Mouse (Mus musculus) CD4-positive, CD25-positive, alpha-beta regulatory T cell, adult 4 months (primary cell): ENCODE results near the gene Mdga1. TPM values are rescaled to one million over a fixed set of nuclear protein-coding genes. Genes with fewer than 3 reads are reported as not detected.
A peak's percentile ranks its signal among the peaks of the same experiment; 100 is the strongest.

ENCODE experiments used
- ATAC-seq: one replicate; pipeline ENCODE4 v1.8.0; 2017
- polyA plus RNA-seq, 2 experiments: library from polyadenylated mRNA; unstranded; fragments of 100-300 nt; shearing (Covaris generic); gene quantifications; one replicate each; pipeline ENCODE4 v1.2.1; 2017

The Mdga1 gene
- polyA plus RNA-seq, 2 experiments from 2014 or later = not detected

DNA sequence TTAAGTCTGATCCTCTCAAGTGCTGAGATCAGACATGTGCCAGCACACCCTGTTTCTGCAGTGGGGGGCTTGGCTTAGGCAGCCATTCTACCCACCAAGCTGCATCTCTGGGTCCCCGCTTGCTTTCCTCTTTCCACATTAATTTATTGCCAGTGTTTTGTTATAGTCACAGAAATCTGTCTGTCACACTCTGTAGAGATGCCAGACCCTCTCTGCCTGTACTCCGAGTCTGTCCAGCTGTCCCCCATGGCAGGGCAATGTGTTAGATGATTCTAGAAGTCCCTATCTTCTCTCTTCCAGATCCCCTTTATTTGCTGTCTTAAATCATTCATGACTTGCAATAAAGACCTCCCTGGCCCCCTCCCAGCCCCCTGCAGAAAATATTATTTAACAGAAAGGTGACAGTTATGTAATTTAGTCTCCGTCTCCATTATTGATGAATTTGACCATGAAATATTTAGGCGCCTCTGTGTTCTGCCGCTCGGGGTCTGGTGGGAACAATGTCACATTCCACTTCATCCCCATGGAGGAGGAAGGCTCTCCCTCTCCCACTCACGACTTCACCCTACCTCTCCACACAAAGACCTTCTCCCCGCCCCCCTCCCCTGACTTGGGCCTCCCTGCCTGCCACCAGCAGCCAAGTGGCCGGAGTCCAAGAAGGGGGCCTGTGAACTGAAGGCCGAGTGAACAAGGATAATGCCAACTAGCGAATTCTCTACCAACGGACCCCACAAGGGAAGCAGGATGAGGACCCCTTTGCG lies 50.9 kb downstream of the Mdga1 start:
- no peak for ATAC-seq

DNA sequence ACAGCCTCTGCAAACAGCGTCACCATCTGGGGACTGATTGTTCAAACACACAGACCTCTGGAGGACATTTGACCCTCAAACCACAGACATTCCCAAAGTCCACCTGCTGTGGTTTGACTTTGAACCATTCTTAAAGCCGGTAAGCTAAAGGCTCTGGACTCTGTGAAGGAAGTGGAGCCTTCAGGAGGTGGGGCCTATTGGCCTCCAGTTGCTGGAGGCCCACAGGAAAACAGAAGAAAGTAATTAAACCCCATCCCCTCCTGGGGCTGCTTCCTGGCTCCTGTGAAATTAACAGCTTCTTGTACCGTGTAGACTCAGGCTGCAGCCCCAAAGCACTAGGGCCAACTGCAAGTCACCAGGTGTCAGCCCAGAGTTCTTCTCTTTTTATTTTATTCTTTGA lies 52.9 kb downstream of the Mdga1 start:
- no peak for ATAC-seq

DNA sequence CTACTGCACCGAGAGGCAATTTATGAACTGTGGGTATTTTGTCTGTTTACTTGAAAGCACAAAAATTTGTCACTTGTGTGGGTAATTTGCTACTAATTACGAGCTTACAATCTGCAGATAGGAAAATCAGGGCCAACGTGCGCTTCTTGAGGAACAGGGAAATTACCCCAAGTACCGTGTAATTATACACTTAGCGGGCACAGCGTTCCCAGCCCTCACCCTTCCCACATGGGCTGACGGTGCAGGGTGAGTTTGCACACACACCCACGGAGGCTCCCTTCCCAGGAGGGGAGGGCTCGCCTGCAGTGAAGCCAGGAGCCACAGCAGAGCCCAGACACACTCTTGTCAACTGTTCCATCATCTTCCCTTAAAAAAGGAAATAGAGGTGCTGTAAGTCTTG lies 54.1 kb downstream of the Mdga1 start:
- no peak for ATAC-seq

DNA sequence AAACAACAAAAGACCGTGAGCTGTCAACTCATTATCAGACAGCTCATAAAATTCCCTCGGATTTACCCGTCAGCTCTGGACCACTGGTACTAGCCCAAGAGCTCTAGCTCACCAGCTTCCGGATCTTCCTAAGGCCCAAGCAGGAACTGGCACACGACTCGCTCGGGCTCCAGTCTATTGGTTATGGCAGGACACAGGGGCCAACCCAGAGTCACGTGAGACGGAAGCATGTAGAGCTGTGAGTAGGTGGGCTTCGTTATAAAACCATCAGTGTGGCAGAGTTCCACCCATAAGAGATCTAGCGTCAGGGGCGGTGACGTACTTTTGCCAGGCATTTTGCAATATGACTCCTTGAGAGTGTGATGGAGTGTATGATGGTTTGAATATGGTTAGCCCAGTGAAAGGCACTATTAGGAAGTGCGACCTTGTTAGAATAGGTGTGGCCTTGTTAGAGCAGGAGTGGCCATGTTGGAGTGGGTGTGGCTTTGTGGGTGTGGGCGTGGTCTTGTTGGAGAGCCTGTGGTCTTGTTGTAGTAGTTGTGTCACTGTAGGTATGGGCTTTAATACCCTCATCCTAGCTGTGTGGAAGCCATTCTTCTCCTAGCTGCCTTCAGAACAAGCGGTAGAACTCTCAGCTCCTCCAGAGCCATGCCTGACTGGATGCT lies 56.5 kb downstream of the Mdga1 start:
- ATAC-seq = no peak

DNA sequence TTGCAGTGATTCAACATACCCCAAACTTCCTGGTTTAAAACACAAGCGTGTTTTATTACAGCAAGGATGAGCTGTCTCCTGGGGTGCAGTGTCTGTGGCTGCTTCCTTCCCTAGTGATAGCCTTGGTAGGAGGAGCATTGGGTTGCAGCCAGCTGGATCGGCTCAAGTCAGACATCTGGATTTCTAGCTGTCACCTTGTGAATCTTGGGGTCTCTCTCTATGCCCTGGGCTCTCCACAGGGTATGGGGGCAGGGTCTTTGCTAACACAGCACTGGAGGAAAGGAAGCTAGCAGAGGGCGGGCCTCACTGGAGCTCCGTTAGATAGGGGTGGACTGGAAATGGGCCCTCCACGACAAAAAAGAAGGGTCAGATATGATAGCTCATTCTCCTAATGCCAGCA lies 57.2 kb downstream of the Mdga1 start:
- ATAC-seq = no peak

DNA sequence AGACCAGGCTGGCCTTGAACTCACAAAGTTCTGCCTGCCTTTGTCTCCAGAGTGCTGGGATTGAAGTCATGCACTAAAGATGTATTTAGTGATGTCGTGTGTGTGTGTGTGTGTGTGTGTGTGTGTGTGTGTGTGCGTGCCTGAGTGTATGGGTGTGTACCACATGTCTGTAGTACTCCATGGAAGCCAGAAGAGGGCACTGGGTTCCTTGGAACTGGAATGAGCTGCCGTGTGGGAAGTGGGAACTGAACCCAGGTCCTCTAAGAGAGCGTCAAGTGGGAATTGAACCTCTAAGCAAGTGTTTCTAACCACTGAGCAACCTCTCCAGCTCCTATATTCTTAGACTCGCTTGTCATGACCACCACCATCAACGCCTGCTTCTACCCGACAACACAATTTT lies 60.9 kb downstream of the Mdga1 start:
- ATAC-seq = no peak

DNA sequence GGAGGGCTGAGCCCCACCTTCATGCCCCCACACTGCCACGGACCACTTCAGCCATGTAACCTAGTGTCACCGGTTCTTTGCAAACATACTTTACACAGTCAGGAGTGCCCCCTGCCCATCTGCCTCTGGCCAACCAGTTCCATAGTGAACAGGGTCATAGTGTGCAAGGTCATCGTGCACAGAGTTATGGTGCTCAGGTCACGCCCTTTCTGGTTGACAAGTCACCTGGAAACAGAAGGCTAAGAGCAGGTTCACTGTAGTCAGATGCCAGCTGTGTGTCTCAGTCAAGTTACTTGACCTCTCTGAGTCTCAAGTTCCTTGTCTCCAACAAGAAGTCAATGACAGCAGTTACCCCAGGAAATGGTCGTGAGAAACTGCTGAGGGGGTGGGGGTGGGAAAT lies 65.2 kb downstream of the Mdga1 start:
- no peak for ATAC-seq

DNA sequence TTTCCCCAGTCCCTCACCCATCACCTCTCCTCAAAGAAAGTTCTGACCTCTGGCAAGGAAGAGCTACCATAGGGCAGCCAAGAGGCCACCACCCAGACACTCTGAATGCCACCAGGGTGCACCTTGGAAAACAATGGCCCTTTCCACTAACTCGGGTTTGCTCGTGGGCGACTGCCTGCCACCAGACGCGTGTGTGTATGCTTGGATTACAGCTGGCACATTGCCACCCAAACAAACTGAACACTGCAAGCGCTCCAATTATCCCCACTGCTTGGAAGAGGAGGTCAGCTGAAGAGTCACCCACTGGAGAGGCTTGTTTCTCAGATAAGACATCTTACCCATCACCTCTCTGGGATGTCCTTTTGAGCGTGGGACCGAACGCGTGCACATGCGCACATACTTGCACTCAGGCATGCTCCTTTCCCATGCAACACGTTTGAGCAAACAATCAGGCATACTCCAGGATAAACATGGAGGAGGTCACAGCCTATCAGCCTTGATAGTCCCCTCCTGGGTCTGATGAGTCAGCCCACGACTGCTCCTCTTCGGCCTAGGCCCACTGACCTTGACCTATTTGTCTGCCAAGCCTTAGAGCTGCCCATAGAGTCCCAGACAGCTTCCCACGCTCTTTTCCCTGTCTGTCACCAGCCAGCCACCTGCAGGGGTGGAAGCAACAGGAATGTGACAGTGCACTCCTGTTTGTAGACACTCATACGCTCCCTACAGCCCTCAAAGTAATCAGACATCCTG lies 67.3 kb downstream of the Mdga1 start:
- ATAC-seq = no peak

DNA sequence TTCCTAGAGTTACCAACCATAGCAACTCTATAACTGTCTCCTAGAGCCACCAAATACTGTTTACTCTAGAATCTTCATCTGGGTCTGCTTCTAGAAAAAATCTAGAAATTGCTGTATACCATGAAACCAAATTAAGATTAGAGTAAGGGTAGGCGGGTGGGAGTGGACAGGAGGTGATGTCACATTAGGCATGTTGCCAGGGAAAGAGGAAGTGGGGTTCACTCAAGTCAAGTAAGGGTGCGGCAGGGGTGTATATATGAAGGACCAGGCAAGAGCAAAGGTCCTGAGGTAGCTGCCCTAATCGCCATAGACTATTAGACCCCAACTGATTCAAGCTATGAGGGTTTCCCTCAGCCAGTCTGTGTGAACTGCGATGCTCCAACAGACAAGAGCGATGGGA lies 69.6 kb downstream of the Mdga1 start:
- no peak for ATAC-seq

DNA sequence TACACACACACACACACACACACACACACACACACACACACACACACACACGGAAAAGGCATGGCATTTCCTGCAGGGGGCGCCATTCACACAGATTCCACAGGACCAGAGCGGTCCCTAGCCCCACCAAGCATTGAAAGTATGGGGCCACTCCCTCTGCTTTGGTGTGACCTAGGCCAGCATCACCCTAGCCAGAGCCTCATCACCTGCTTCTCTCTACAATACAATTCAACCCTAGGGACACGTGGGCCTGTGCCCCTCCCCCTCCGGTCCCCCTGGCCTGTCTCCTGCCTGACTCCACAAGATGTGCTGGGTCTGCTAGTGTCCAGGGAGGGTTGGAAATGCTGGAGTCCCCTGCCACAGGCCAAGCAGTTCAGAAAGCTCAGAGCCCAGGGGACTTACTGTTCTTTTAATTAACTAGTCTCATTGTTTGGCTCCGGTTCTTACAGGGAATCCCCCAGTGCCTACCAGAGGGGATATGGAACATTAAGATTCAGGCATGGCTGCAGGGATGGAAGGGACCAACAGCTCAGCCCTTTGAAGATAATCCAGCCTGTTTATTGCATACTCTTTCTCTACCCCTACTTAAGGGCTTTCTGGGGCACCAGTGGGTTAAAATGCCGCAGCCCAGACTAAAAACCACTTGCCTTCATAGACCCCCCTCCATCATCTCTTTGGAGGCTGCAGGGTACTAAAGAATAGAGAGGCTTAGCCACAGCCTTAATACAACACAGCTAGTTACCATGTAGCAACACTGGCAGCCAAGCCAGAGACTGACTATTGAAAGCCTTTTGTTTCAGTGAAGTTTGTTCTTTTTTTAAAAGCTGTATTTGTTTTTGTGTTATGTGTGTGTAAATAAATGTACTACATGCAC lies 73.5 kb downstream of the Mdga1 start:
- no peak for ATAC-seq

DNA sequence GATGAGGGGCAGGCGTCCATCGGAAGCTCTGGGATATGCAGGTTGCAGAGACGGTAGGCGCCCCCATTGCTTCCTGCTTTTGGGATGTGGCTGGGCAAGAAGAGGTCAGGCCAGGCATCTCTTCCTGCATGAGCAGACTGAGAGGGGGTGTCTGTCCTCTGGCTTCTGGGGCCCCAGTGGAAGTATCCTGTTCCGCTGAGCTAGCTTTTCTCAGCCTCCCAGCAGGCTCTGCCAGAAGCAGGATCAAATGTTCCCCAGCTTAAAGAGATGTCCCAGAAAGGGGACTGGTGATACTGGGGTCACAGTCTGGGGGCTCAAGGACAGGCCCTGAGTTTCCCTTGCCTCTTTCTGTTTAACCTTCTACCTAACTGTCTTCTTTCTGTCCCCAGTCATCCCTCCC lies 74.3 kb downstream of the Mdga1 start:
- ATAC-seq = no peak

DNA sequence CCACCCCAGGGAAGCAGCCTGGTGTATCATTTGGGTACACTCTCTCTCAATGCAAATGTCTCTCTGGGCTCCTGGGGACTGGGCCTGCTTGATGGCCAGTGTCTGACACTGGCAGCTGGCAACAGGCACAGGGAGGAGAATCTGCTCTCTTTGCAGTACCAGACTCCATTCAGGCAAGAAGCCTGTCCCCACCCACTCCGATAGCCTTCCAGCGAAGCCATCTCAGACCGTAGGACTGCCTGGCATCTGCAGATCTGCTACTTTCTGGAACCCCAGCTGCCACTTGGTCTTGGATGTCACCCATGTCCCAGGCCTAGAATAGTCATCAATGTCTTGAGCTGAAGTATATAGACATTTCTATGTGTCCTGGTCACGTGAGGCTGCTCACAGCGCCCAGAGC lies 74.9 kb downstream of the Mdga1 start:
- ATAC-seq = no peak

DNA sequence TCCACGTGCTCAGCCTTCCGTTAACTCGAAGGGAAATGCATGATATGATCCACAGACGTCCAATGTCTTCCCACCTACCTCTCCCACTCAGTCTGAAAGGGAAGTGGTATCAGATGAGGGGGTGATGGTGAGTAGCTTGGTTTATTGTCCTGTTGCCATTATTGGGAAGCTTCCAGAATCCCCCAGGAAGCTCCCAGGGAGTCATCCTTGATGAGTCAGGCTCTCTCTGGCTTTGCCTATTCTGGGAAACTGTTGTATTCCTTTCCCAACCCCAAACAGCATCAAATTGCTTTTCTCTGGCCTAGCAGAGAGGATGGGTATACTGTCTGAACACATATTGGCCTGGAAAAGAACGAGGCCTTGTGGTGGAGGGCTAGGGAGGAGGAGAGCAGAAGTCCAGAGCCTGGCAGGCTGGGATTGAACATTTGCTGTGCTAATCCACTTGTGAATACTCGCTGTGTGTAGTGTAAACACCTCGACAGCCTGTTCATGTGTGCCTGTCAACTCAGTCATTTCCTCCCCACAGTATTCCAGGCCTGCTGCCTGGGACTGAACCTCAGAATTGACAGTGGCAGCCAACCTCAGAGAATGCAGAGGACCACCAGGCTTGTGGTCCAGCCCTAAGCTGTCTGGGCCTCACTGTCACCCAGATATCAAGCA lies 79.3 kb downstream of the Mdga1 start:
- no peak for ATAC-seq

DNA sequence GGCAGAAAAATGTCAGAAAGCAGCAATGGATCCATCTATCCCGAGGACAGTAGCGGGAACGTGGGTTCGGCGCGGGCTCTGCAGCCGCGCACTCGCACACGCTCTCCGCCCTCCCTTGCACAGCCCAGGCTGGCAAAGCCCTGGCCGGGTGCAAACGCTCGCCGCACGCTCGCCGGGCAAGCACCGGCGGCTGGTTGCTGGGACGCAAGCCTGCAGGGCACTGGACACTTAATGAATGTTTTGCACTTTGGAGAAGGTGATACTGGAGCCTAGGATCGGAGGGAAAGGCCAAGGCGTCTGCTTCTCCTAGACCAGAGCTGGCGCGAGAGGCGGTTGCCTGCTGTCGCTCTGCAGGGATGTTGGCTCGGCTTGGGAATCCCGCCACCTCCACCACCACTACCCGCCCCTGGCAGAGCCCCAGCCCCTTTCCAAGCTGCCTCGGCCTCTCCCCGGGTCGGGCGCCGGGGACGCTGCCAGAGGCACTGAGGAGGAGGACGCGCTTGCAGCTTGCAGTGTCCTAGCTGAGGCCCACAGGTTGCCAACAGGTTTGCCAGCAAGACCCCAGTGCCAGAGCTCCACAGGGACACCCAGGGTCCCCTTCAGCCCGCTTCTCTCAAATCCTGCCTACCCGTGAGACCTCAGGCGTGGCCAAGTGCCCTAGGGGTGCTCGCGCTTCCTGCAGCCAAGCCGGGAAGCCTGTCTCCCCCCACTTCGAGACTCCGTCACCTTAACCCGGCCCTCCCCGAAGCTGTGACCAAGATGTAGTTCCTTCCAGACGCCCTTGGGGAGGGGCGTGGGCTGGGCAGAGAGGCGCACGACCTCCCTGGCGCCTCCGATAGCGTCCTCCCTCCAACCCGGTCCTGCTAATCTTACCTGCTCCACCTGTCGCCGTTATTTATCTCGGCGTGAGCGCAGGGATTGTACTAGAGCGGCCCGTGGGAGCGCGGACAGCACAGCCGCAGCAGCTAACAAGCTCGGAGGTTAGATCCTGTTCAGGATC lies 80.6 kb downstream of the Mdga1 start:
- ATAC-seq = no peak

DNA sequence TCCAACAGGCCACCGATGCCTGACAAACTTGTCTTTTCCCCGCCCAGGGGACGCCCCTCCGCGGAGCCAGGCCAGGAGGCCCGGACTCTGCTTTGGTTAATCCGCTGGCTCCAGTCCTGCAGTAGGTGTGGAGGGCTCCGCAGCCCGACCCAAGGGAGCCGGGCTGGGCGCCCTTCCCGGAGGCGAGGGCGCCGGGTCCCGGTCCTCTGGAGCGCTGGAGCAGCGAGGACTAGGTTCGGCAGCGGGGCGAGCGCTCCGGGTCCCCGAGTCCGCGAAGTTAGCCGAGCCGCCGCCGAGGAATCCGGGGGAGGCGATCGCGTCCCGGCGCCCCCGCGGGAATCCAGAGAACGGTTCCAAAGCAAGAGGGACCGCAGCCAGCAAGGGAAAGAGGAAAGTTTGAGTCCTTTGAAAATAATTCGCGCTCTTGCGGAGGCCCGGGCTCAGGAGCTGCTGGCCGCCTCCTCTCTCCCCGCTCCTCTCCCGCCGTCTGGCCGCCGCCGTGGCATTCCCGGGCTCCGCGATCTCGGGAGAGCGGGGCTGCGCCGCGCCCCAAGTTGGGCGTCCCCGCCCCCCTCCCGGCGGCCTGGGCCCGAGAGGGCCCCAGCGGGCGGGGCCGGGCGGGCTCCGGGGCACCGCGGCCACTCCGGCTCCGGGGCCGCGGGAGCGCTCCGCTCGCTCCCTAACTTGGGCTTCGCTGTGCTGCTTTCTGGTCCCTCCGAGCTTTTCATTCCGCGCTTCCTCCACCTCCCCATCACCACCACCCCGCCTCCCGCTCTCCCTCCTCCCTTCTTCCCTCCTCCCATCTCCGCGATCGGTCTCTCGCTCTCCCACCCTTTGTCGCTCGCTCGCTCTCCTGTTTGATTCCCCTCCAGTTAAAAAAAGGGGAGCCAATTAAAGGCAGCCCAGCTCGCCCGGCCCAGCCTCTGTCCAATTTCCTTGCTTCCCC lies 81.7 kb downstream of the Mdga1 start:
- ATAC-seq = no peak

DNA sequence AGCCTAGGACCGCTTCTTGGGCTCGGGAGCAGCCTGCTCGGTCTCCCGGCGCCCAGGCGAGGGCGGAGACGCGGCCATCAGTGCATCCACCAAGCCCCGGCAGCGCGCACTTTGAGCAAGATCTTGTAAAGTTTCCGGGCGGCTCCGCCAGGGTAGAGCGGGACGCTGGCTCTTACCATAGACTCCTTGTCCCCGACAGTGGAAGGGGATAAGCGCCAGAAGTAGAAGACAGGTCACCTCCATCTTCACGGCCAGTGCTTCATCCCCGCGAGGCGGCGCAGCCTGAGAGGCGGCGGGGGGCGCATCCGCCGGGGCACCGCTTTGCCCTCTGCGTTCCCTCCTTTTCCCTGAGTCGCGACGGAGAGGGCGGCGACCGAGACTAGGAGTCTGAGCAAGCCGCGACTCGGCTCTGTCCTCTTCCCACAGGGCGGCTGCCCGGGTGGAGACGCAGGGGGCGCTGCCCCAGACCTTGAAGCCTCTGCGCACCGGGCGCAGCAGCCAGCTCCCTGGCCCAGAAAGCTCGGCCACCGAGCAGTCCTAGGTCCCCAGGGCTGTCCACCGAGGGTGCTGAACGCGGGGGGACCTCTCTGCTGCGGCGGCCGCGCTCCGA lies 82.5 kb downstream of the Mdga1 start:
- peak; percentile 37 for ATAC-seq

DNA sequence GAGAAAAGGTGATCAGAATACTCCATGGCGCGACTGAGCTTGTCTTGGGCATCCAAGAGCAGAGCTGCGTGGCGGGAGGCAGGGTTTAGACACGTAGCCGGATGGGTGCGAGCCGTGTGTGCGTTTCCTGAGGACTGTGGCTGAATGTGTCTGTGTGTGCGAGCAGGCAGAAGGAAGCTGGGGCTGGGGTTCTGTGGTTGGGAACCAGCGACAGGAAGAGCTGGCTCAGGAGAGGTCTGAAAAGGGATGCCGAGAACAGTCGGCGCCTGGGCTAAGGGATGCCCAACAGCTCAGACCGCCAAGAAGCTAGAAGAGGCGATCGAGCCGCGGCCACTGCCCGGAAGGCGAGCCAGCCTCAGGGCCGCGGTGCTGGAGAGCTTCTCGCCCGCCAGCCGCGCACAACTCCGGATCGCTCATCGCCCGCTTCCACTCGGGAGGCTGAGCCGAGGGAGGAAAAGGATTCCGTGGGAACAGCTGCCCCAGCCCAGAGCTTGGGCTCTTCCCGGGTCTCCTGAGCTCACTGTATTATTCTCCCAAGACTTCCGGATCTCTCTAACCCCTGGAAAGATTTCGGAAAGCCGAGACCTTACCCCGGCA lies 83.1 kb downstream of the Mdga1 start:
- peak; percentile 56 for ATAC-seq

DNA sequence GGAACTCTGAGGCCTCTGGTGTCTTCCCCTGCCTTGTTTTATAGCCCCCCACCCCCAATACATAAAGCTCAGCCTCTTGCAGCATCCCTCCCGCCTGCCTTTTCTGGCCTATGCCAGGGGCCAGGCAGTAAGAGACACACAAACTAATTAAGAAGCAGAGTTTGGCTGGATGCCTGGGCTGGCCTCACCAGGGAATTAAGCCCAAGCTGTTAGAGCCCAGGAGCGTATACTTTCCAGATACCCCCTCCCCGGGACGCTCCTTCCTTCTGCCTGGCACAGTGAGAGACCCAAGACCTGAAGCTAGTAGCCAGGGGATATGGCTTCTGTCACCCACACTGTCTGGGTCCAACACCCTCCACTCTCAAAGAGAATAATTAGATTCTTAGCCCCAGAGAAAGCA lies 83.8 kb downstream of the Mdga1 start:
- ATAC-seq = no peak

DNA sequence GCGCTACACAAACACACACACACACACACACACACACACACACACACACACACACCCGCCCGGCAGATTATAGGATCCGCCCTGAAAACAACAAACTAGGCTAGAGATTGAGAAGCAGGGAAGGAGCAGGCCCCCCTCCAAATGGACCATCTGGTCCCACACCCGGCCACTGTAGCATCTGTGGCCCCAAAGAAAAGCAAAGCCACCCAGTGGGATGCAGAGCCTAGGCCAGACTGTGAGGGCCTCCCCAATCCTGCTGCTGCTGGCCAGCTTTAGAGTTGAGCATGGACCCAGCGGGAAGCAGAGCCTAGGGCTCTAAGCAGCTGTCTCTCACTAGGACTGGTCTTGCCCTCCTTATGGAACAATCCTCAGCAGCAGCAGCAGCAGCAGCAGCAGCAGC lies 85.3 kb downstream of the Mdga1 start:
- no peak for ATAC-seq
